Mouse (Mus musculus): ENCODE data around the gene Mptx2. TPM values are rescaled to one million over a fixed set of nuclear protein-coding genes. Genes with fewer than 3 reads are reported as not detected.
"Not testable (repeated sequence)": the region's sequence is repeated elsewhere in the genome, so short reads cannot be mapped to it uniquely, and the experiment has no call there.

The Mptx2 gene
- not detected in 2 replicates for polyA plus RNA-seq (2012; ENCODE audit: insufficient read depth, insufficient read length, low replicate concordance, missing spikeins)

DNA sequence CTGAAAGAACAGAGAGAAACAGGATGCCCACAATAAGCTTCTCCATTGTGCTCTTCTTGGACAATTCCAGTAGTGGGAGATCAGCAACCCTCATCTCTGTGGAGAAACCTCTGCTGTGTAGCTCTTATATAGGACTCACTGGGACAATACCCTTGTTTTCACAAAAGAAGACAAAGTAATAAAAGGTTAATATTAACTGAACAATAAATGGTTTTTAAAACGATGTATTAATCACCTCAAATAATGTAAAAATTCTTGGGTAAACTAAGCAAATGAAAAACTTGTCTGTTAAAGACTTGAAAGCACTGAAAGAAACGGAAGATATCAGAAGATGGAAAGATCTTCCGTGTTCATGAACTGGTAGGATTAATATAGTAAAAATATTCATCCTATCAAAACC is at the start of gene Mptx2:
Gene Mptx2, minus strand, starts transcription at position 101 of the 400 bp plus-strand sequence.
- H3K27ac ChIP-seq (ENCODE audit: insufficient read depth, low read depth, low read length) = no peak within 1 kb of the TSS
- no peak within 1 kb of the TSS for H3K4me3 ChIP-seq (ENCODE audit: insufficient read depth, low read depth, low read length)
- 80% methylated on average over 3 of the region's 3 CpGs for WGBS
- no peak for TF ChIP-seq CTCF (IDR thresholded peaks at IDR 0.05; ENCODE audit: insufficient read depth, low read depth, low read length)
- no peak for TF ChIP-seq POLR2A (IDR thresholded peaks at IDR 0.05; ENCODE audit: insufficient read depth, low read depth, low read length)
- no peaks in the 10 kb centered on the region for H3K4me1 ChIP-seq (ENCODE audit: control insufficient read depth, insufficient read depth, low read length)

DNA sequence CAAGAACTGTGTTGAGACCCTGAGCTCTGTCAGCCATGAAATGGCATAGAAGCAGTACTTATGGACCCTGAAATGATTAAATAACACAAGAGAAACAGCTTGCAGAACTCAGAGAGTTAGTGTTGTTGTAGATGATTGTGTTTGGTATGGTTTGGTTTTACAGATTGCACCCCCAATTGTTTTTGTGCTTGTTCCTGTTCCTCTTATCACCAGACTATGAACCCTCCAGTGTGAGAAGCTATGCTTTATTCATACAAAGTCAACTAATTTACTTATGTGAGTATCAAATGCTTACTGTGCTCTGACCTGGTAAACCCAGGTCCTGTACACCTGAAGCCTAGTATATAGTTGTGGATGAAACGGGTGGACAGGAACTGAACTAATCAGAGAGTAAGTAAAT is 49.0 kb upstream of the Mptx2 start:
- TF ChIP-seq CTCF (IDR thresholded peaks at IDR 0.05; ENCODE audit: insufficient read depth, low read depth, low read length) = no peak
- no peak for TF ChIP-seq POLR2A (IDR thresholded peaks at IDR 0.05; ENCODE audit: insufficient read depth, low read depth, low read length)
- no peak overlapping the region for H3K4me3 ChIP-seq (ENCODE audit: insufficient read depth, low read depth, low read length)
- H3K4me1 ChIP-seq (ENCODE audit: control insufficient read depth, insufficient read depth, low read length) = no peaks in the 10 kb centered on the region
- no peak overlapping the region for H3K27ac ChIP-seq (ENCODE audit: insufficient read depth, low read depth, low read length)
- 63% methylated on average over 1 of the region's 1 CpGs for WGBS

DNA sequence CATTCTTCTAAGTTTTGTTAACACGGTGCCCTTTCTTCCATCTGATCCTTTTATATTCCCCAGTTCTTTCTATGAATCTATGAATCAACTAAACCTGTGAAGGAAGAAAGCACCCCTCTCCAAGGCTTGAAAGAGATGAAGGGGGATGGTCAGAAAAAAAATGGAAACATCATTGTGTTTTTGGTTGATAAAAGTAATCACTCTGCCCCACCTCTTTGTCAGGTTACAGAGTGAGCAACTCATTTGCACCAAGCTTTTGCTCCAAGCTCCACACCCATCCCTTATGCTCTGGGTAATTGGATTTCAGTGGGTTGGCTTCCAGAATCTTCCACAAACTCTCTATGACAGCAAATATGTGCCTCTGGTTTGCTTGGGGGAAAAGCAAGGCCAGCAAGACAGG is 47.8 kb upstream of the Mptx2 start:
- TF ChIP-seq CTCF (IDR thresholded peaks at IDR 0.05; ENCODE audit: insufficient read depth, low read depth, low read length) = no peak
- TF ChIP-seq POLR2A (IDR thresholded peaks at IDR 0.05; ENCODE audit: insufficient read depth, low read depth, low read length) = no peak

DNA sequence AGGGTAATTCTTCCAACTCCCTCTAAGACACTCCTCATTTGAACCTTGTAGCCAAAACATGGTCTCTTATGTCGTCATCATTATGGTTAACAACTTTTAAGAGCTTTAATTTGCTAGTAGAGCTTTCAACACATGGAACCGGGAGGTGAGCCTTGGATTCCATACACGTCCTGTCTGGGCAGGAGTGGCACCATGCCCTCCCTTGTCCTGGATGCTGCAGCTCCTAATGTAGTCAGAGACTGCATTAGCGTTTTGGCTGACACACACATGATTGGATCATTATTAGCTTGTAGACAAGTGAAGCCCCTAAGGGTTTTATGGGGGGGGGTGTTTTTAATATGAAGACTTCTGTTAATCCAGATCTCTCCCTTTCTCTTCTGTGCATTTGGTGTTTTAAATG is 47.4 kb upstream of the Mptx2 start:
- TF ChIP-seq POLR2A (IDR thresholded peaks at IDR 0.05; ENCODE audit: insufficient read depth, low read depth, low read length) (no peak), CTCF (IDR thresholded peaks at IDR 0.05; ENCODE audit: insufficient read depth, low read depth, low read length) (no peak)
- WGBS = 47% methylated on average over 4 of the region's 4 CpGs
- H3K27ac ChIP-seq (ENCODE audit: insufficient read depth, low read depth, low read length) = no peak overlapping the region
- H3K4me1 ChIP-seq (ENCODE audit: control insufficient read depth, insufficient read depth, low read length) = no peaks in the 10 kb centered on the region
- no peak overlapping the region for H3K4me3 ChIP-seq (ENCODE audit: insufficient read depth, low read depth, low read length)

More for the DNA sequence above, 47.8 kb upstream of the Mptx2 start:
- Histone ChIP-seq H3K27ac (ENCODE audit: insufficient read depth, low read depth, low read length) (no peak overlapping the region), H3K4me1 (ENCODE audit: control insufficient read depth, insufficient read depth, low read length) (no peaks in the 10 kb centered on the region), H3K4me3 (ENCODE audit: insufficient read depth, low read depth, low read length) (no peak overlapping the region)
- WGBS = 80% methylated on average over 1 of the region's 1 CpGs

DNA sequence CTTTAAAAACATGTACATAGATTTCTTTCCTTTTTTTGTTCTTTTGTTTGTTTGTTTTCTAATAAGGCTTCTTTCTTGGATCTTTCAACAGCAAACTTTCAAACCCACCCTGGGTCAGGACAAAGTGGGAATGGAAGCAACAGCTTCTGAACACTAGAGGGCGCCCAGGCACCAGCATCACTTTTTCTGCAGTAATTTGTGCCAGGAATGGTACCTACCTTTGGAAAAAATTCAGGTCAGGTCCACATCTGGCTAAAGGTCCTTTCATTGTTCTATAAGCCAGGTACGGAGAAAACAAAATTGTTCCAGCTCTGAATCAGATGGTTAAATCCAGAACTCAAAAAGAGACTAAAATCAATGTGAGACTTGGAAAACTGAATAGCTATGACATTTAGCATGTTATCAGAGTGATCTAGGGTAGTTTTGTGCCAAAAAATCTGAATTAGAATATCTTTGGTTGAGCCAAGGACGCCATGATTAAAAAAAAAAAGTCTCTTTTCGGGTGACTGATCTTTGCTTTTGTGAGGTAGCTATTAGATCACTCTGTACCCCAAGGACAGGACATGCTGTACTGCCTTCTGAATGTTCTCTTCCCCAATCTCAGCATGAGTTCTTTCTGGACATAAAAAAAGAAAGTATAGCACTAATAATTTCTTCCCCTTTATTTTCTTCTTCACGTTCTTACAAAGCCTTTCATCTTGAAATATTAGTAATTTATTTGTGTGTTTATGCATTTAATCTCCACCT is 46.4 kb upstream of the Mptx2 start:
- 29% methylated on average over 5 of the region's 5 CpGs for WGBS
- Histone ChIP-seq H3K27ac (ENCODE audit: insufficient read depth, low read depth, low read length) (no peak overlapping the region), H3K4me1 (ENCODE audit: control insufficient read depth, insufficient read depth, low read length) (no peaks in the 10 kb centered on the region), H3K4me3 (ENCODE audit: insufficient read depth, low read depth, low read length) (no peak overlapping the region)
- no peak for TF ChIP-seq POLR2A (IDR thresholded peaks at IDR 0.05; ENCODE audit: insufficient read depth, low read depth, low read length)
- TF ChIP-seq CTCF (IDR thresholded peaks at IDR 0.05; ENCODE audit: insufficient read depth, low read depth, low read length) = no peak

DNA sequence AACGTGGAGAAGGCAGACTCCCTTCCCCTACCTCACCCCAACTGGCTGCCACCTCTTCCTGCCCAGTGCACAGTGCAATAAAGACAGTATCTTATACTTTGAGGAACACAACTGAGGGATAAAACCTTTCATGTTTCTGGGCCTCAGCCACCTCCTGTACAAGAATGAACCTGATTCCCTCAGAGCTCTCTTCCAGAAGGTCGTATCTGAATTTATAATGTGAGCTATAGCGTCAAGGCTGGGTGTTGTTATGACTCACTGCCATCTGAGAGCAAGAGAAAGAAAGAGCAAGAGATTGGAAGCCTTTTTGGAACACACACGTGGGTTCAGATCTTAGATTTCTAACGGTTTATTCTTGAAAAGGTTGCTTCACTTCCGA is 44.7 kb upstream of the Mptx2 start:
- TF ChIP-seq CTCF (IDR thresholded peaks at IDR 0.05; ENCODE audit: insufficient read depth, low read depth, low read length) (no peak), POLR2A (IDR thresholded peaks at IDR 0.05; ENCODE audit: insufficient read depth, low read depth, low read length) (no peak)
- Histone ChIP-seq H3K27ac (ENCODE audit: insufficient read depth, low read depth, low read length) (no peak overlapping the region), H3K4me3 (ENCODE audit: insufficient read depth, low read depth, low read length) (no peak overlapping the region), H3K4me1 (ENCODE audit: control insufficient read depth, insufficient read depth, low read length) (no peaks in the 10 kb centered on the region)
- 45% methylated on average over 6 of the region's 6 CpGs for whole genome bisulfite sequencing

DNA sequence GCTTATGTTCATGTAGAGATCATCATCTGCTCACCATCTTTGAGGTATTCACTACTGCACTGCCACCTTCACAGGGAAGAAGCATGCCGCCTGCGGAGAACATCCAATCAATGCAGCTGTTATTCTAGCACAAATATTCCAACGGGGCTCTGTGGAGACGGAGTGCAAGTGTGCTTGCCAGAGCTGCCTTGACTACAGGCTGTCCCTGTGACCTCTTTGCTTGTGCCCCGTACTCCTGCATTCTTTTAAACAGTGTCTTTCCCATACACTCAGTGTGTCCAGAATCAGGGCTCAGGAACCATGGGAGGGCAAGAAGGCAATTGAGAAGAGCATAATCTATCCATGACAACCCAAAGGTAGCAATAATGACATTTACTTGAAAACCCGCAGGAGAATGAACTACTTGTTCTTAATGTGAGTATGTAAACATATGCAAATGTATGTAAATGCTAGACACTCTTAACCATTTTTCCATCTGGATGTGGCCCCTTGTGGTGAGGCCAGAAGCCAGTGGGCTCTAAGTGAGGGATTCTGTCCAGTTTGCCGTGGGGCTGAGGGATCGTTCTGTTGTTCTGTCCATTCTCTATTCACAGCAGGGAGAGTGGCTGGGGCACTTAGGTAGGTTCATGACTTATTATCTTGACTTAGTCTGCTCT is 44.1 kb upstream of the Mptx2 start:
- TF ChIP-seq CTCF (IDR thresholded peaks at IDR 0.05; ENCODE audit: insufficient read depth, low read depth, low read length) = no peak
- TF ChIP-seq POLR2A (IDR thresholded peaks at IDR 0.05; ENCODE audit: insufficient read depth, low read depth, low read length) = no peak

DNA sequence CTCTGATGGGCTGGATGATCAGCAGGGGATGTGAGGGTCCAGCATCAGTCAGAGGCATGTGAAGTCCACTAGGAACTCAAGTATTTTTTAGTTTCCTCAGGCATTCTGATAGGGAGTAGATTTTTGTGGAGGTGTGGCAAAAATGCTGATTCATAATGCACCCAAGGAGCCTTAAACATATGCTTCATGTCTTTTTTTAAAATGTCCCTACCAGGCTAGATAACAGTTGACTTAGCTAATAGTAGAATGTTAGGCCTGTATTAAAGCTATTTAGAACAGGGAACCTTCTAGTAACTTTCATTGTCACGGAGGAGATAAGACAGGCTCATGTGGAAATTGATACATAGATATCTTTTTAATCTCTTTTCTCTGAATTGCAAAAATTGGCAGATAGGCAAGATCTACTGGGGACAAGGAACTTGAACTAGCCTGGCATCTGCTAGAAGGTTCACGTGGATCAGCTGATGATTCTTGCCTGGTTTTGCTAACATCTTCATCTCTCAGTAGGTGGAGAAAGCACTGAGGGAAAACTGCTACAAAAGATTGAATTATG is 40.4 kb upstream of the Mptx2 start:
- TF ChIP-seq POLR2A (IDR thresholded peaks at IDR 0.05; ENCODE audit: insufficient read depth, low read depth, low read length) (no peak), CTCF (IDR thresholded peaks at IDR 0.05; ENCODE audit: insufficient read depth, low read depth, low read length) (no peak)
- 95% methylated on average over 2 of the region's 2 CpGs for WGBS
- H3K4me1 ChIP-seq (ENCODE audit: control insufficient read depth, insufficient read depth, low read length) = no peaks in the 10 kb centered on the region
- H3K27ac ChIP-seq (ENCODE audit: insufficient read depth, low read depth, low read length) = no peak overlapping the region
- H3K4me3 ChIP-seq (ENCODE audit: insufficient read depth, low read depth, low read length) = no peak overlapping the region

More for the DNA sequence above, 44.1 kb upstream of the Mptx2 start:
- Histone ChIP-seq H3K4me1 (ENCODE audit: control insufficient read depth, insufficient read depth, low read length) (no peaks in the 10 kb centered on the region), H3K4me3 (ENCODE audit: insufficient read depth, low read depth, low read length) (no peak overlapping the region), H3K27ac (ENCODE audit: insufficient read depth, low read depth, low read length) (no peak overlapping the region)
- 55% methylated on average over 8 of the region's 8 CpGs for WGBS

DNA sequence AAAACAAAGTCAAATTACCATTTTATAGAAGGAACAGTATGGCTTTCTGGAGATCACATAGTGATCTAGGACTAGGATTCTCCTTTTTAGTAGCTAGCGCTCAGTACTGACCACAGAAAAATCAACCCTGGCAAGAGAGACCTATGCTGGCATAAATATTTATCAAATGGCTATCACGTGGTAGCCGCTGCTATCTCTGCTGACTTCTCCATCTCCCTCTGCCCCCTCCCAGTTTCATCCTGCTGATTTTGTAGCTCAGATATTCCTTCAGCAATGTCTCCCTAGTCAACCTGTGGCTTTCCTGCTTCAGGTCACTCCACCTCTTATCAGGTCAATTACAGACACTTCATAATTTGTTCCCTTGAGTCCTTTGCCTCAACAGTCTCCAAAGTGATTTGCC is 38.1 kb upstream of the Mptx2 start:
- 91% methylated on average over 3 of the region's 3 CpGs for WGBS
- Histone ChIP-seq H3K4me1 (ENCODE audit: control insufficient read depth, insufficient read depth, low read length) (no peaks in the 10 kb centered on the region), H3K4me3 (ENCODE audit: insufficient read depth, low read depth, low read length) (no peak overlapping the region), H3K27ac (ENCODE audit: insufficient read depth, low read depth, low read length) (no peak overlapping the region)
- TF ChIP-seq POLR2A (IDR thresholded peaks at IDR 0.05; ENCODE audit: insufficient read depth, low read depth, low read length) = no peak
- TF ChIP-seq CTCF (IDR thresholded peaks at IDR 0.05; ENCODE audit: insufficient read depth, low read depth, low read length) = no peak

DNA sequence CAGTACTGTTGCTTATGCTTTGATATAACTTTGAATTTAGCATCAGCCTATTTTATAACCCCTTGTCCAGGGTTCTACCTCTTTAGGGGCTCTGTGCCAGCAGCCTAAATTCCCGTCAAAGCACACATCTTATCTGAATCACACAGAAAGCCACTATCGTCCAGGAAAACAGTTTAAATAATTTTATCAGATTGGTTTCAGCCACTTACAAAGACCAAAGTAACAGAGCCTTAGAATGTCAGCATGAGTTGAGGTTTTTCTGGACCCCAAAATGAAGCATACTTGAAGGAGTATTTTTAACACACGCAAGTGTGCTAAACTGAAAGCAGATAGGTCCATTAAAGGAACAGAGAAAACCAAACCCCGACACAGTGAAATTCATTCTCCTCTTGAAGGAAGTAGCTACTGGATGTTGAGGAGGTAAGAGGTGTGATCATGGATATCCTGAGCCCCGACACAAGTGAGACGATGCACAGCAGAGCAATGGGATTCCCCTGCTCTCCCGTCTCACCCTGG is 36.0 kb upstream of the Mptx2 start:
- 81% methylated on average over 7 of the region's 7 CpGs for whole genome bisulfite sequencing
- not testable (repeated sequence) for H3K4me3 ChIP-seq (ENCODE audit: insufficient read depth, low read depth, low read length); H3K27ac ChIP-seq (ENCODE audit: insufficient read depth, low read depth, low read length); H3K4me1 ChIP-seq (ENCODE audit: control insufficient read depth, insufficient read depth, low read length)

DNA sequence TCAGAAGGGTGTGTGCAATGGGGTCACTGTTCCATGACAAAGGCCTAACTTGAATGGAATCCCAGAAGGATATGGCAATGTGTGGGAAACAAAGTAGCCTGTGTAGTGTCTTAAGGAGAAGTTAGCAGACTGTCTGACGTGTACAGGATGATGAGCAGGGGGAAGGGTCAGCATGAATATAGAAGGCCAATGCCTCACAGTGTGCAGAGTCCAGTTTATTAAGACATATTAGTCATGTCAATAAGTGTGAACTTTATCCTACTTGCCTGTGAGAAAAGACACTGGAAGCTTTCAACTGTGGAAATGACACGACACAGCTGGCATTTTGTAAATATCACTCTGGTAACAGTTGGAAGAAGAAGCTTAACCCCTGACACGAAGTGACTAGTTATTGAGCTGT is 25.2 kb upstream of the Mptx2 start:
- not testable (repeated sequence) for H3K4me1 ChIP-seq (ENCODE audit: control insufficient read depth, insufficient read depth, low read length); H3K4me3 ChIP-seq (ENCODE audit: insufficient read depth, low read depth, low read length); H3K27ac ChIP-seq (ENCODE audit: insufficient read depth, low read depth, low read length)
- 73% methylated on average over 3 of the region's 3 CpGs for WGBS

Measured in olfactory bulb, adult 2 months (tissue).